Mouse (Mus musculus): ENCODE measurements around the gene Cyp2s1. TPM values are rescaled to one million over a fixed set of nuclear protein-coding genes. Genes with fewer than 3 reads are reported as not detected.

The Cyp2s1 gene
- total and polyA plus RNA-seq, 3 experiments, result 5.7 to 10.1 (median 5.9) TPM

DNA sequence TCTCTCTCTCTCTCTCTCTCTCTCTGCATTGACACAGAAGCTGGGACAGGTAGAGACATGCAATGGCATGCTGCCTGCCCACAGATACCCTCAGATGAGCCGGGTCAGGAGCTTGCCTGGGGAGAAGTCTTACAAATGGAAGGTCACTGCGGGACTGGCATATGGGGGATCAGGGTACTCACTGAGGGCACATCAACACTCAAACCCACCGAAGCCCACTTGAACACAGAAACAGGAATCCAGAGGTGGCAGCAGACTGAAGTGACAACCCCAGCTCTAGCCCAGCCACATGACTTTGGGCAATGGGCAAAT lies 27.6 kb downstream of the Cyp2s1 start:
- DNase-seq, result no peak
- Histone ChIP-seq H3K4me3 (no peak overlapping the region), H3K9ac (ENCODE audit: low read depth, low read length) (peak overlapping the region; percentile 19; the same call in 1 of the 2 replicates), H3K27ac (peak overlapping the region; percentile 41), H3K27me3 (ENCODE audit: control insufficient read depth, insufficient read depth, low read length) (no peaks in the 10 kb centered on the region), H3K4me1 (ENCODE audit: control insufficient read depth, insufficient read depth, low read length) (peaks cover 6% of the 10 kb centered on the region), H3K79me2 (replicated peaks; ENCODE audit: control insufficient read depth, insufficient read depth, low read length) (no peaks in the 10 kb centered on the region), H3K36me3 (ENCODE audit: control insufficient read depth, insufficient read depth, low read length) (no peaks in the 10 kb centered on the region)
- intact Hi-C loops (cut with DNase I), result no loop called here
- 55% methylated on average over 3 of the region's 3 CpGs for WGBS
- TF ChIP-seq CTCF (IDR thresholded peaks at IDR 0.05) (no peak), POLR2A (IDR thresholded peaks at IDR 0.05; ENCODE audit: insufficient read depth, low read depth, low read length) (no peak), EP300 (IDR thresholded peaks at IDR 0.05; ENCODE audit: insufficient read depth, low read depth, low read length) (no peak)

DNA sequence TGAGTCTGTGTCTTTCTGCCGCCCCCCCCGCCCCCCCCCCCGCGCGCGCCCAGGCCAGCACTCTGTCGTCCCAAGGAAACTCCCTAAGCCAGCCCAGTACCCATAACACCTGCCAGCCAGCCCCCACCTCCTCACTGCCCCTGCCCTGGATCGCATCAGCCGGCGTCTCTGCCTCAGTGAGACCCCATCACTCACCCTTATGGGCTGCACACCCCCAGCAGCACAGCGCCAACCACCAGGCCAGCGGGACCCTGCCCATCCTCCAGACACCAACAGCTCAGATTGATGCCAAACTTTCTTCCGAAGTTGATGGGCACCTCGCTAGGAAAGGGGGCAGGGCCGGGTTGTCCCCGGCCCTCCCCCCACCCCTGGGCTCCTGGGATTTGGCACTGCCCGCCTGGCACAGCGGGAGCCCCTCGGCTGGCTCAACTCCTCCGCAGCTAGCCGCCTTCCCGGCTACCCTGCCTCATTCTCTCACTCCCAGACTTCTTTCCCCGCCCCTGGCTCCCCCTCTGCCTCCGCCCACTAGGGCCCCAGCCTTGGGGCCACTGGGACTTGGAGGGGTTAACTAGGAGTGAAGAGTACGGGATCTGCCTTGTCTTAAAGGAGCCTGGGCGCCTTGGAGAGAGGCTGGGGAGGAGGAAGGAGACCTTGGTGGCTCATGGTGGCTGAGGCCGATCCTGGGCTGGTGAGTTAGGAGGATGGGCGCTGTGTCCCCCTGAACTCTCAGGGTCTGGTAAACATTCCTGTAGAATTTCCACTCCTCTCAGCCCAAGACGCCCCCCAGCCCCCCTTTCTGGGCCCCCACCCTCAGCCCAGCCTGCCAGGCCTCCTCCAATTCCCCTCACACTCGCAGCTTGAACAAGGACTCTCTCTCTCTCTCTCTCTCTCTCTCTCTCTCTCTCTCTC lies 28.2 kb downstream of the Cyp2s1 start, which contains the start of gene Axl:
Gene Axl, minus strand, starts transcription at position 486 of the 909 bp plus-strand sequence.
- H3K4me1 ChIP-seq (ENCODE audit: control insufficient read depth, insufficient read depth, low read length), result peaks cover 6% of the 10 kb centered on the region
- intact Hi-C loops (cut with DNase I), result no loop called here
- no peaks in the 10 kb centered on the region for H3K27me3 ChIP-seq (ENCODE audit: control insufficient read depth, insufficient read depth, low read length)
- H3K9ac ChIP-seq (ENCODE audit: low read depth, low read length), result peak within 1 kb of the TSS; percentile 81
- peak within 1 kb of the TSS; percentile 49 for H3K4me3 ChIP-seq
- H3K27ac ChIP-seq, result peak within 1 kb of the TSS; percentile 80
- 6% methylated on average over 27 of the region's 30 CpGs for WGBS
- H3K36me3 ChIP-seq (ENCODE audit: control insufficient read depth, insufficient read depth, low read length), result no peaks in the 10 kb centered on the region
- peak; percentile 87 to 88 for DNase-seq
- TF ChIP-seq POLR2A (IDR thresholded peaks at IDR 0.05; ENCODE audit: insufficient read depth, low read depth, low read length) (peak; percentile 61; the same call in 1 of the 2 replicates), CTCF (IDR thresholded peaks at IDR 0.05) (no peak), EP300 (IDR thresholded peaks at IDR 0.05; ENCODE audit: insufficient read depth, low read depth, low read length) (0 out of 2 replicates have a peak, but pooled peaks have one; percentile 27)
- H3K79me2 ChIP-seq (replicated peaks; ENCODE audit: control insufficient read depth, insufficient read depth, low read length), result no peaks in the 10 kb centered on the region

DNA sequence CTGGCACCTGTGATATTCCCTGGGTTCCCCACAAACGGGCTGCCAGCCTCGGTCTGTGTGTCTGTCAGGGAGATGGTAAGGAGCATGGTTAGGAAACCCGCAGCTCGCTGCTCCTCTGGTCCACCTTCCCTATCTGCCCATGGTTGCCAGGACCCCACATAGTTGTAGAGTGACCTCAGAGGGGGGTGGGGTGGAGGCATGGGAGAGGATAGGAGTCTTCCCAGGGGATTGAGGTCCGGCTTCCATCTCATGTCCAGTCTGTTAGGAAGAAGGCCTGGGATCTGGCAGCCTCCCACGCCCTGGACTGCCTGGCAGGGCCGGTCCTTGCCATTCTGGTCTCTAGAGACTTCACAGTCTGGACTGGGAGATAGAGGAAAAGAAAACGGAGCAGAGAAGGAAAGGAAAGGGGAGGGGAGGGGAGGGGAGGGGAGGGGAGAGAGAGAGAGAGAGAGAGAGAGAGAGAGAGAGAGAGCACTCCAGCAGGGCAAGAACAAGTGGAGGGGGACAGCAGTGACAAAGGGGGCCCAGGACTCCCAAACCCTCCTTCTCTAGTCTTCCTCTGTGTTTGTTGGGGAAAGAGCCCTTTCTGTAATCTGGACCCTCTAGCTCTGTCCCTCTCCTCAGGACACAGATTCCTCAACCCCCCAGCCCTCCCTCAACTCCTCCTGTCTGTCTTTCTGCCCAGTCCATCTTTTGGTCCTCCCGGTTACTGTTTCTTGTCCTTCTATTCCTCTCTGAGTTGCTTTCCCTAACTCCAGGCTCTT lies 29.1 kb downstream of the Cyp2s1 start:
- TF ChIP-seq POLR2A (IDR thresholded peaks at IDR 0.05; ENCODE audit: insufficient read depth, low read depth, low read length) (0 out of 2 replicates have a peak, but pooled peaks have one; percentile 14), EP300 (IDR thresholded peaks at IDR 0.05; ENCODE audit: insufficient read depth, low read depth, low read length) (no peak)
- Histone ChIP-seq H3K27ac (peak overlapping the region; percentile 80), H3K9ac (ENCODE audit: low read depth, low read length) (peak overlapping the region; percentile 53), H3K27me3 (ENCODE audit: control insufficient read depth, insufficient read depth, low read length) (no peaks in the 10 kb centered on the region), H3K79me2 (replicated peaks; ENCODE audit: control insufficient read depth, insufficient read depth, low read length) (no peaks in the 10 kb centered on the region), H3K4me3 (peak overlapping the region; percentile 35; the same call in 1 of the 2 replicates), H3K36me3 (ENCODE audit: control insufficient read depth, insufficient read depth, low read length) (no peaks in the 10 kb centered on the region), H3K4me1 (ENCODE audit: control insufficient read depth, insufficient read depth, low read length) (peaks cover 6% of the 10 kb centered on the region)
- 15% methylated on average over 8 of the region's 9 CpGs for WGBS
- intact Hi-C loops (cut with DNase I), result loop anchor here (2.0 kb wide), 1 partner anchor 21 kb away; no protein-coding TSS in a partner anchor
- peak; percentile 56 to 61 for DNase-seq

DNA sequence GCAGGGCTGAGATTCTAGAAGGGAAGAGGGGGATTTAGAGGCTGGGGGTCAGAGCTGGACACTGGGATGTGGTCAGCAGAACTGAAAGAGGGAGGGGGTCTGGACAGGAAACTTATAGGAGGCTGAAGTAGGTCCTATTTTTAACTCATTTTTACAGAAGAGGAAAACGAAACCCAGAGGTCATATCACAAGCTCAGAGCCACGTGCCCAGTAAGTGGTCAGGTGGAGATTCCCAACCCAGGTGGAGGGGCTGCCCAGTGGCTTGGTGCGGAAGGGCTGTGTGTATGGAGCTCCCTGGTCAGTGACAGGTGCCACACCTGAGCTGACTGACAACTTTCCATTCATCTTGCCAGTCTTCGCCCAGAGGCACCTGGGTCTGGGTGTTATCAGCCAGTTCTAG lies 29.7 kb downstream of the Cyp2s1 start:
- TF ChIP-seq CTCF (IDR thresholded peaks at IDR 0.05), result no peak
- Histone ChIP-seq H3K36me3 (ENCODE audit: control insufficient read depth, insufficient read depth, low read length) (no peaks in the 10 kb centered on the region; the same call in 1 of the 2 replicates), H3K27me3 (ENCODE audit: control insufficient read depth, insufficient read depth, low read length) (no peaks in the 10 kb centered on the region), H3K79me2 (replicated peaks; ENCODE audit: control insufficient read depth, insufficient read depth, low read length) (no peaks in the 10 kb centered on the region), H3K4me1 (ENCODE audit: control insufficient read depth, insufficient read depth, low read length) (peaks cover 8% of the 10 kb centered on the region), H3K4me3 (peak overlapping the region; percentile 11; the same call in 1 of the 2 replicates), H3K27ac (peak overlapping the region; percentile 56), H3K9ac (ENCODE audit: low read depth, low read length) (peak overlapping the region; percentile 1; the same call in 1 of the 2 replicates)
- intact Hi-C loops (cut with DNase I), result loop anchor here (2.0 kb wide), 1 partner anchor 20 kb away; no protein-coding TSS in a partner anchor
- 31% methylated on average over 4 of the region's 4 CpGs for WGBS
- no peak for DNase-seq

DNA sequence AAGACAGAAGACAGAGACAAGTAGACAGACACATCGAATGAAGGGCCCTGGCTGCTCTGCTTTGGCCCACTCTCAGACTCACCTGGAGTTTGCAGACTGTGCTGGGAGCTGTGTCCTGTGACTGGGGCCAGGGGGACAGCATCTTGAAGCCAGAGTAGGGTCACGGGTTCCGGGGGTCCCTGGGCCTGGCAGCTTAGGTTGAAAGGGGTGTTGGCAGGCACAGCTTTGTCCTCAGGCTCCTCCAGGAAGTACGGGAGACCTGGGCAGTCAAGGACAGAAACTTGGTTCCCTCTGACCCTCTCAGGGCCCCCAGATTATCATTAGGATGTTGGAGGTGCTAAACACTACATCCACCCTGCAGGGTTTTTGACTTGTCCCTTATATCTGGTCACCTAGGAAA lies 31.0 kb downstream of the Cyp2s1 start:
- Histone ChIP-seq H3K4me3 (no peak overlapping the region), H3K4me1 (ENCODE audit: control insufficient read depth, insufficient read depth, low read length) (peaks cover 13% of the 10 kb centered on the region), H3K9ac (ENCODE audit: low read depth, low read length) (0 out of 2 replicates have a peak overlapping the region, but pooled peaks have one; percentile 4), H3K27me3 (ENCODE audit: control insufficient read depth, insufficient read depth, low read length) (no peaks in the 10 kb centered on the region), H3K36me3 (ENCODE audit: control insufficient read depth, insufficient read depth, low read length) (no peaks in the 10 kb centered on the region; the same call in 1 of the 2 replicates), H3K27ac (no peak overlapping the region), H3K79me2 (replicated peaks; ENCODE audit: control insufficient read depth, insufficient read depth, low read length) (no peaks in the 10 kb centered on the region)
- intact Hi-C loops (cut with DNase I), result loop anchor here (2.0 kb wide), 1 partner anchor 19 kb away; no protein-coding TSS in a partner anchor
- 74% methylated on average over 4 of the region's 4 CpGs for WGBS
- DNase-seq, result no peak
- TF ChIP-seq POLR2A (IDR thresholded peaks at IDR 0.05; ENCODE audit: insufficient read depth, low read depth, low read length), result no peak
- no peak for TF ChIP-seq CTCF (IDR thresholded peaks at IDR 0.05)

Data from heart, adult 2 months (tissue).